Mouse (Mus musculus) cerebellum, adult 2 months (tissue): Measurements from ENCODE around the gene Tnxb. TPM values are rescaled to one million over a fixed set of nuclear protein-coding genes. Genes with fewer than 3 reads are reported as not detected.
"Not testable (repeated sequence)": the region's sequence is repeated elsewhere in the genome, so short reads cannot be mapped to it uniquely, and the experiment has no call there.

Experiments used
- DNase-seq, 2 experiments: peaks; one replicate each; pipeline ENCODE4 v3.0.0; 2021
- H3K27ac ChIP-seq: fragments of 200-500 bp; 2 replicates; pipeline ENCODE4 v1.5.1; 2012; ENCODE audit warnings: low read length, control low read depth, inconsistent platforms; ENCODE audit not compliant: insufficient read depth
- H3K27me3 ChIP-seq: fragments of 200-500 bp; 2 replicates; pipeline ENCODE4 v1.6.1; 2012; ENCODE audit warnings: inconsistent platforms, mild to moderate bottlenecking, low read length, moderate library complexity; ENCODE audit not compliant: control insufficient read depth, insufficient read depth
- H3K4me1 ChIP-seq: fragments of 200-500 bp; 2 replicates; pipeline ENCODE4 v1.6.1; 2011; ENCODE audit warnings: low read length; ENCODE audit not compliant: control insufficient read depth, insufficient read depth
- H3K4me3 ChIP-seq: fragments of 200-500 bp; replicated peaks from 2 replicates; pipeline ENCODE3; 2011; ENCODE audit warnings: mild to moderate bottlenecking, low read depth, low read length, control low read depth; ENCODE audit not compliant: insufficient read depth
- CTCF ChIP-seq: fragments of 200-500 bp; IDR thresholded peaks from 2 replicates; pipeline ENCODE4 v1.5.1; 2011; ENCODE audit warnings: low read depth, mild to moderate bottlenecking, control low read depth, low read length, moderate library complexity, borderline replicate concordance; ENCODE audit not compliant: insufficient read depth
- POLR2A ChIP-seq: fragments of 200-500 bp; IDR thresholded peaks from 2 replicates; pipeline ENCODE4 v1.6.1; 2011; ENCODE audit warnings: low read length, control low read depth, borderline replicate concordance; ENCODE audit not compliant: insufficient read depth
- WGBS: fragments of 180-500 bp; shearing (Covaris S2); methylation state at CpG from one replicate; pipeline ENCODE4 v1.1.7; 2018; 5-methylcytosine and 5-hydroxymethylcytosine counted together
- polyA plus RNA-seq: library from polyadenylated mRNA; depleted of rRNA; stranded (reverse); fragments of >200 nt; gene quantifications from 2 replicates; pipeline ENCODE4 v1.2.3, GENCODE M21; 2012

The Tnxb gene
- polyA plus RNA-seq, 1 experiment = 1.6 TPM

DNA sequence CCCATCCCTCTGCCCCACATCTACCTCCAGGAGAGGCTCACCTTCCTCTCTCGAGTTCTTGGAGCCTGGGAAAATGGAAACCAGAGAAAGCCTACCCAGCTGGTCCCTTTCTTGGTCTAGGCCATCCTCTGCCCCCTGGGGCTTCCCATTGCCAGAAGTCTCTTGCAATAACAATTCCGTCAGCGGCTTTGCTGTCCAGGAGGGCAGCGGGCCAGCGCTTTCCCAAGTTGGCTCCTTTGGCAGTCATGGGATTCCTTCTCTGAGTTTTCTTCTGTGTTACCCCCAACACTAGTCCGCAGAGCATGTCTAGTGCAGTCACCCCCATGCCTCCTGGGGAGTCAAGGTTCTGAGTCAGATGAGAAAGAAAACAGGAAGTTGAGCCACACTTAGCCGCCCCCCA lies 22.6 kb downstream of the Tnxb start:
- Histone ChIP-seq H3K27ac (no peak overlapping the region), H3K27me3 (no peaks in the 10 kb centered on the region), H3K4me3 (no peak overlapping the region), H3K4me1 (no peaks in the 10 kb centered on the region)
- no peak for DNase-seq
- TF ChIP-seq POLR2A (no peak), CTCF (no peak)
- 22% methylated on average over 7 of the region's 7 CpGs for WGBS

GRCm38 (mm10) chr17:34699575-34700408 lies 29.5 kb downstream of the Tnxb start:
- H3K27ac ChIP-seq = no peak overlapping the region
- H3K4me3 ChIP-seq = no peak overlapping the region
- H3K4me1 ChIP-seq = no peaks in the 10 kb centered on the region
- no peak for DNase-seq
- WGBS = 29% methylated on average over 14 of the region's 14 CpGs
- no peaks in the 10 kb centered on the region for H3K27me3 ChIP-seq
- TF ChIP-seq POLR2A (no peak), CTCF (no peak)

- DNase-seq = no peak
- 67% methylated on average over 2 of the region's 2 CpGs for WGBS
- H3K27ac ChIP-seq = no peak overlapping the region
- TF ChIP-seq CTCF = no peak
- no peak for TF ChIP-seq POLR2A
- H3K4me1 ChIP-seq = no peaks in the 10 kb centered on the region
- H3K4me3 ChIP-seq = no peak overlapping the region
- H3K27me3 ChIP-seq = no peaks in the 10 kb centered on the region
Measured at GRCm38 (mm10) chr17:34700671-34701071, 30.3 kb downstream of the Tnxb start.

GRCm38 (mm10) chr17:34706476-34706875 lies 36.1 kb downstream of the Tnxb start:
- not testable (repeated sequence) for H3K4me1 ChIP-seq, H3K4me3 ChIP-seq, H3K27ac ChIP-seq, DNase-seq, H3K27me3 ChIP-seq
- WGBS = 83% methylated on average over 2 of the region's 2 CpGs

DNA sequence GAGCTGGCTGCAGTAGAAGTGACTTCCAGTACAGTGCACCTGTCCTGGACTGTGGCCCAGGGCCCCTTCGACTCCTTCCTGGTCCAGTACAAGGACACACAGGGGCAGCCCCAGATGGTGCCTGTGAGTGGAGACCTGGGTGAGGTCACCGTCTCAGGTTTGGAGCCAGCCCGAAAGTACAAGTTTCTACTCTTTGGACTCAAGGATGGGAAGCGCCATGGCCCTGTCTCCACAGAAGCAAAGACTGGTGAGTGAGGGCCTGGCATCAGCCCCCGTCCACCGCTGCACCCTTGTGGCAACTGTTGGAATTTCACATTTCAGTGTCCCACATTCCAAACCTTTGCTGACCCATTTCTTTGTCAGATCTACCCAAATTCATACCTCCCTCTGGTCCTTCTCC lies 42.6 kb downstream of the Tnxb start:
- 18% methylated on average over 6 of the region's 6 CpGs for WGBS
- peak; percentile 58 to 73 for DNase-seq
- Histone ChIP-seq H3K4me3 (no peak overlapping the region), H3K4me1 (no peaks in the 10 kb centered on the region; the same call in 1 of the 2 replicates), H3K27me3 (no peaks in the 10 kb centered on the region), H3K27ac (no peak overlapping the region)
- peak; percentile 57; the same call in 1 of the 2 replicates for TF ChIP-seq CTCF
- TF ChIP-seq POLR2A = no peak

DNA sequence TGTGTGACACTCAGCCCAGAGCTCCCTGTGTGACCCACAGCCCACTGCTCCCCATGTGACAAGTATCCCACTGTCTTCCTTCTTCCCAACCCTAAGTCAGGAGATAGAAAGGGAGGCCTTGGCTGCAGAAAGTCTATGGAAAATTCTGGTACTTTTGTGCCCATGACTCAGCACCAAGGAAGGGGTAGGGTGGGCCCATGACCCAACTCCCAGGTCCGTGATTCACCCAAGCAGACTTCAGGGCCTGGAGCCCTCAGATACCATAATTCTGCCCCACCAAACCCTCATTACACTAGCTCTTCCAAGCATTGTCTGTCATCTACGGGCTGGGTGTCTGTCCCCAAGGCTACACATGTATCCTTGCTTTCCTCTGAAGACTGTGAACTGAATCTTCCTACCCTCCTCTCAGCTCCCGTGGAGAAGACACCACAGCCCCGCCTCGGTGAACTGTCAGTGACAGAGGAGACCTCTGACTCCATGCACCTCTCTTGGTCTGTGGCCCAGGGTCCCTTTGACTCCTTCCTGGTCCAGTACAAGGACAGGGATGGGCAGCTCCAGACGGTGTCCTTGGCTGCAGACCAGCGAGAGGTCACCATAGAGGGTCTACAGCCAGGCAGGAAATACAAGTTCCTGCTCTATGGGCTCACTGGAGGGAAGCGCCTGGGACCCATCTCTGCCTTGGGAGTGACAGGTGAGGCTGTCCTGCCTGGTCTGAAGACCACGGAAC lies 44.0 kb downstream of the Tnxb start:
- WGBS = 82% methylated on average over 9 of the region's 9 CpGs
- not testable (repeated sequence) for H3K27me3 ChIP-seq, H3K4me3 ChIP-seq, DNase-seq, H3K4me1 ChIP-seq, H3K27ac ChIP-seq

- not testable (repeated sequence) for H3K27me3 ChIP-seq, H3K4me3 ChIP-seq, H3K27ac ChIP-seq, DNase-seq, H3K4me1 ChIP-seq
- 74% methylated on average over 5 of the region's 5 CpGs for WGBS
Measured at GRCm38 (mm10) chr17:34714908-34715445, 44.6 kb downstream of the Tnxb start.

- not testable (repeated sequence) for H3K4me1 ChIP-seq, H3K27ac ChIP-seq, DNase-seq, H3K4me3 ChIP-seq, H3K27me3 ChIP-seq
- 81% methylated on average over 7 of the region's 7 CpGs for WGBS
Measured at GRCm38 (mm10) chr17:34715451-34715850, 45.1 kb downstream of the Tnxb start.
